16 mouse cellular contexts compared by ENCODE assay signal in genomic region chr1:72085661-72086060, GRCm38 (mm10).
"Had no signal": no experiment of that assay in that cellular context is flagged by ENCODE, and none has a peak within 500 bp of the region (broad histone marks: within the 10 kb centered on the region; RNA-seq: fewer than 3 reads in every experiment).

No protein-coding gene starts in this region.

- H3K4me3 ChIP-seq: limb, embryonic 12.5 days; limb, embryonic 15.5 days; megakaryocyte, embryonic 14.5 days; midbrain, embryonic 10.5 days; midbrain, embryonic 13.5 days had no signal

- H3K36me3 ChIP-seq: limb, embryonic 12.5 days; limb, embryonic 15.5 days; midbrain, embryonic 10.5 days; midbrain, embryonic 13.5 days had no signal

- H3K27me3 ChIP-seq: limb, embryonic 12.5 days; limb, embryonic 15.5 days; megakaryocyte, embryonic 14.5 days; midbrain, embryonic 13.5 days had no signal

- DNase-seq: kidney, adult 9 months; kidney, postnatal 10 days; kidney, postnatal 4 days; left cerebral cortex, postnatal 4 days; liver, postnatal 0 days; lung, embryonic 14.5 days; thymus, adult 2 months; thymus, postnatal 14 days; thymus, postnatal 4 days had no signal

- ATAC-seq: liver, postnatal 0 days; lung, postnatal 0 days; midbrain, embryonic 13.5 days; midbrain, embryonic 16.5 days had no signal
